Mouse (Mus musculus): ENCODE results near the gene Cdk14. TPM values are rescaled to one million over a fixed set of nuclear protein-coding genes. Genes with fewer than 3 reads are reported as not detected.

The Cdk14 gene
- polyA plus RNA-seq, 2 experiments = 14.5 to 27.6 TPM

- DNase-seq (ENCODE audit: low spot score) (no peak), ATAC-seq (ENCODE audit: low FRiP score, low read depth) (no peak)
- Histone ChIP-seq H3K4me1 (ENCODE audit: control insufficient read depth, insufficient read depth, low read length) (peaks cover 3% of the 10 kb centered on the region; the same call in 1 of the 2 replicates), H3K9ac (ENCODE audit: low read depth, low read length, severe bottlenecking) (no peak overlapping the region), H3K36me3 (ENCODE audit: control insufficient read depth, insufficient read depth, low read length) (no peaks in the 10 kb centered on the region), H3K9me3 (ENCODE audit: control insufficient read depth, low read length) (no peaks in the 10 kb centered on the region), H3K27me3 (ENCODE audit: control insufficient read depth, insufficient read depth, low read length) (no peaks in the 10 kb centered on the region), H3K4me3 (replicated peaks; ENCODE audit: low read length) (no peak overlapping the region), H3K27ac (replicated peaks; ENCODE audit: low read depth, low read length) (no peak overlapping the region), H3K4me2 (replicated peaks; ENCODE audit: low read depth, low read length, severe bottlenecking) (no peak overlapping the region)
- no peak for TF ChIP-seq POLR2A (IDR thresholded peaks at IDR 0.05; ENCODE audit: borderline replicate concordance, extremely low read depth, insufficient read depth, insufficient read length)
- WGBS = 94% methylated on average over 7 of the region's 7 CpGs
These were observed 606.8 kb downstream of the Cdk14 start for GRCm38 (mm10) chr5:4813357-4813756.

GRCm38 (mm10) chr5:4812036-4812729 lies 607.9 kb downstream of the Cdk14 start:
- H3K27me3 ChIP-seq (ENCODE audit: control insufficient read depth, insufficient read depth, low read length) = no peaks in the 10 kb centered on the region

GRCm38 (mm10) chr5:4805228-4805627 lies 614.9 kb downstream of the Cdk14 start:
- H3K27ac ChIP-seq (replicated peaks; ENCODE audit: low read depth, low read length) = no peak overlapping the region
- no peak overlapping the region for H3K9ac ChIP-seq (ENCODE audit: low read depth, low read length, severe bottlenecking)
- no peak overlapping the region for H3K4me2 ChIP-seq (replicated peaks; ENCODE audit: low read depth, low read length, severe bottlenecking)
- no peak for ATAC-seq (ENCODE audit: low FRiP score, low read depth)
- H3K4me3 ChIP-seq (replicated peaks; ENCODE audit: low read length) = no peak overlapping the region
- no peak for DNase-seq (ENCODE audit: low spot score)
- H3K36me3 ChIP-seq (ENCODE audit: control insufficient read depth, insufficient read depth, low read length) = no peaks in the 10 kb centered on the region
- 34% methylated on average over 4 of the region's 4 CpGs for WGBS
- H3K4me1 ChIP-seq (ENCODE audit: control insufficient read depth, insufficient read depth, low read length) = peaks cover 9% of the 10 kb centered on the region; the same call in 1 of the 2 replicates
- no peak for TF ChIP-seq POLR2A (IDR thresholded peaks at IDR 0.05; ENCODE audit: borderline replicate concordance, extremely low read depth, insufficient read depth, insufficient read length)
- H3K9me3 ChIP-seq (ENCODE audit: control insufficient read depth, low read length) = no peaks in the 10 kb centered on the region
- no peaks in the 10 kb centered on the region for H3K27me3 ChIP-seq (ENCODE audit: control insufficient read depth, insufficient read depth, low read length)

More at GRCm38 (mm10) chr5:4812036-4812729, 607.9 kb downstream of the Cdk14 start:
- TF ChIP-seq POLR2A (IDR thresholded peaks at IDR 0.05; ENCODE audit: borderline replicate concordance, extremely low read depth, insufficient read depth, insufficient read length) = no peak
- H3K4me1 ChIP-seq (ENCODE audit: control insufficient read depth, insufficient read depth, low read length) = peaks cover 3% of the 10 kb centered on the region; the same call in 1 of the 2 replicates
- H3K9ac ChIP-seq (ENCODE audit: low read depth, low read length, severe bottlenecking) = no peak overlapping the region
- DNase-seq (ENCODE audit: low spot score) (no peak), ATAC-seq (ENCODE audit: low FRiP score, low read depth) (no peak)
- H3K9me3 ChIP-seq (ENCODE audit: control insufficient read depth, low read length) = no peaks in the 10 kb centered on the region
- no peaks in the 10 kb centered on the region for H3K36me3 ChIP-seq (ENCODE audit: control insufficient read depth, insufficient read depth, low read length)
- no peak overlapping the region for H3K27ac ChIP-seq (replicated peaks; ENCODE audit: low read depth, low read length)
- WGBS = 38% methylated on average over 13 of the region's 13 CpGs
- H3K4me2 ChIP-seq (replicated peaks; ENCODE audit: low read depth, low read length, severe bottlenecking) = no peak overlapping the region
- no peak overlapping the region for H3K4me3 ChIP-seq (replicated peaks; ENCODE audit: low read length)

GRCm38 (mm10) chr5:4803708-4804107 lies 616.4 kb downstream of the Cdk14 start:
- H3K4me3 ChIP-seq (replicated peaks; ENCODE audit: low read length) = no peak overlapping the region
- peaks cover 9% of the 10 kb centered on the region; the same call in 1 of the 2 replicates for H3K4me1 ChIP-seq (ENCODE audit: control insufficient read depth, insufficient read depth, low read length)
- no peak for ATAC-seq (ENCODE audit: low FRiP score, low read depth)
- no peaks in the 10 kb centered on the region for H3K36me3 ChIP-seq (ENCODE audit: control insufficient read depth, insufficient read depth, low read length)
- H3K27ac ChIP-seq (replicated peaks; ENCODE audit: low read depth, low read length) = no peak overlapping the region
- H3K9ac ChIP-seq (ENCODE audit: low read depth, low read length, severe bottlenecking) = no peak overlapping the region
- no peaks in the 10 kb centered on the region for H3K9me3 ChIP-seq (ENCODE audit: control insufficient read depth, low read length)
- no peak for TF ChIP-seq POLR2A (IDR thresholded peaks at IDR 0.05; ENCODE audit: borderline replicate concordance, extremely low read depth, insufficient read depth, insufficient read length)
- H3K27me3 ChIP-seq (ENCODE audit: control insufficient read depth, insufficient read depth, low read length) = no peaks in the 10 kb centered on the region
- WGBS = 61% methylated on average over 5 of the region's 5 CpGs
- no peak overlapping the region for H3K4me2 ChIP-seq (replicated peaks; ENCODE audit: low read depth, low read length, severe bottlenecking)
- no peak for DNase-seq (ENCODE audit: low spot score)

- Histone ChIP-seq H3K9ac (ENCODE audit: low read depth, low read length, severe bottlenecking) (no peak overlapping the region), H3K36me3 (ENCODE audit: control insufficient read depth, insufficient read depth, low read length) (no peaks in the 10 kb centered on the region), H3K27ac (replicated peaks; ENCODE audit: low read depth, low read length) (no peak overlapping the region), H3K9me3 (ENCODE audit: control insufficient read depth, low read length) (no peaks in the 10 kb centered on the region), H3K4me1 (ENCODE audit: control insufficient read depth, insufficient read depth, low read length) (peaks cover 9% of the 10 kb centered on the region; the same call in 1 of the 2 replicates), H3K27me3 (ENCODE audit: control insufficient read depth, insufficient read depth, low read length) (no peaks in the 10 kb centered on the region), H3K4me2 (replicated peaks; ENCODE audit: low read depth, low read length, severe bottlenecking) (no peak overlapping the region), H3K4me3 (replicated peaks; ENCODE audit: low read length) (no peak overlapping the region)
- ATAC-seq (ENCODE audit: low FRiP score, low read depth) (no peak), DNase-seq (ENCODE audit: low spot score) (no peak)
- no peak for TF ChIP-seq POLR2A (IDR thresholded peaks at IDR 0.05; ENCODE audit: borderline replicate concordance, extremely low read depth, insufficient read depth, insufficient read length)
These were observed 618.1 kb downstream of the Cdk14 start for GRCm38 (mm10) chr5:4801971-4802370.

All from limb, embryonic 14.5 days (tissue).